Mouse (Mus musculus) left cerebral cortex, postnatal 10 days (tissue): ENCODE data around the gene Jhy. TPM values are rescaled to one million over a fixed set of nuclear protein-coding genes. Genes with fewer than 3 reads are reported as not detected.

ENCODE experiments used
- DNase-seq, 2 experiments: peaks; one replicate each; pipeline ENCODE4 v3.0.0; 2021 to 2022; ENCODE audit warnings: low spot score in 2 of 2, mixed read lengths in 1 of 2; ENCODE audit errors: extremely low spot score in 1 of 2
- intact Hi-C: fragments of 180-260 bp; cut with DNase I; formaldehyde crosslinking; loops from one replicate; pipeline ENCODE4 v1.15.1; 2025
- total RNA-seq, 2 experiments: library from RNA; stranded (reverse); gene quantifications; 2 replicates each; pipeline ENCODE4 v1.2.3; 2021

The Jhy gene
- under 1 TPM; 0.21 to 0.73 TPM for total RNA-seq

DNA sequence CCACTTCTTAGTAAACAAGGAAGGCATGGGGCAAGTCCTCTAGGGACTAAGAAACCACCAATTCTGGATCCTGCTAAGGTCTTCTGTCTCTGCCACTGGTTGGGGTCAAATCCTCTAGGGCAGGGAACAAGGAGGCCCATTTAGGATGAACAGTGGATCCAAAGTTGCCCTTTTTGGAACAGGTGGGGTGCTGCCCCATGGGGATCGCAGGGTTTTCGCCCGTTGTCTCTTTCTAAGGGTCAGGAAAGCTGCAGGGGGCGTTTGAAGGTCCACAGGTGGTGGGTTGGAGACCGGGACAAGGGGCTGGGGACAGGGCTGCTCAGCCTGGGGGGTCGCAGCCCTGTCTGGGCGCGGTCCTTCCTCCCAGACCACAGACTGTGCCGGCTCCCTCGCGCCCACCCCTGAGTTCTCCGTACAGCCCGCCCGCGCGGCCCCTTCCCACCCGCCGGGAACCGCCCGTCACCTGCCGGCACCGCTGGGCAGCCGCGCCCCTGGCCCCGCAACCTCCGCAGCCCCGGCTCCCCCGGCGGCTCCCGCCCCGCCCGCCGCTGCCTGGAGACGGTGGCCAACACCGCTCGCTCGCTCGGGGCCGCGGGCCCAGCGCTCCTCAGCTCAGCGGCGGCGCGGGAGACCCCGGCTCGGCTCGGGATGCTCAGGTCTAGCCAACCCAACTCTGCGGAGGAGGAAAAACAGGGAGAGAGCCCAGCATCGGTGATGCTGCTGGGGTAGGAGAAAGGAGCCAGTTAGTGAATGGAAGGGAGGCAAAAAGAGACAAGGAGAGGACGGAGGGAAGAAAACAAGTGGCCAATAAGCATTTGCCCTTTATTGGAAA, at the start of gene Jhy:
Gene Jhy (minus strand): TSS at position 533 of the 832 bp plus-strand sequence.
- peak in 1 of 2 experiments; percentile 29 for DNase-seq
- intact Hi-C loops, result no loop called here

DNA sequence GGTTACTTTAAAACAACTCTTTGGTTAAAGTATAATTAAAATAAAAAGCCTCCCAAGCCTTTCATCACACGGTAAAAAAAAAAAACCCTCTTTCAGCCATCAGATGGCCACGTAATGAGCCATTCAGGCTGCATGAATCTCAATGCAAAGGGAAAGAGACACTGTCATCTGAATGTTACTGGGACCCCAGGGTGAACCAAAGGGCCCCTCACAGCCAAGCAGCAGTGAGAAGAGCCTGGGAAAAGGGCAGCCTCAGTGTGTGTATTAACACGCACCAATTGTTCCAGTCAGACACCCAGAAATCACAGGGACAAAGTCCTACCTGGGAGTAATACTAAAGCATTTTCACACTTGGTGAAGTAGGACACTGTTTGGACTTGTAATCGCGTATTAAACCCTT, 48.5 kb upstream of the Jhy start:
- no peak for DNase-seq

DNA sequence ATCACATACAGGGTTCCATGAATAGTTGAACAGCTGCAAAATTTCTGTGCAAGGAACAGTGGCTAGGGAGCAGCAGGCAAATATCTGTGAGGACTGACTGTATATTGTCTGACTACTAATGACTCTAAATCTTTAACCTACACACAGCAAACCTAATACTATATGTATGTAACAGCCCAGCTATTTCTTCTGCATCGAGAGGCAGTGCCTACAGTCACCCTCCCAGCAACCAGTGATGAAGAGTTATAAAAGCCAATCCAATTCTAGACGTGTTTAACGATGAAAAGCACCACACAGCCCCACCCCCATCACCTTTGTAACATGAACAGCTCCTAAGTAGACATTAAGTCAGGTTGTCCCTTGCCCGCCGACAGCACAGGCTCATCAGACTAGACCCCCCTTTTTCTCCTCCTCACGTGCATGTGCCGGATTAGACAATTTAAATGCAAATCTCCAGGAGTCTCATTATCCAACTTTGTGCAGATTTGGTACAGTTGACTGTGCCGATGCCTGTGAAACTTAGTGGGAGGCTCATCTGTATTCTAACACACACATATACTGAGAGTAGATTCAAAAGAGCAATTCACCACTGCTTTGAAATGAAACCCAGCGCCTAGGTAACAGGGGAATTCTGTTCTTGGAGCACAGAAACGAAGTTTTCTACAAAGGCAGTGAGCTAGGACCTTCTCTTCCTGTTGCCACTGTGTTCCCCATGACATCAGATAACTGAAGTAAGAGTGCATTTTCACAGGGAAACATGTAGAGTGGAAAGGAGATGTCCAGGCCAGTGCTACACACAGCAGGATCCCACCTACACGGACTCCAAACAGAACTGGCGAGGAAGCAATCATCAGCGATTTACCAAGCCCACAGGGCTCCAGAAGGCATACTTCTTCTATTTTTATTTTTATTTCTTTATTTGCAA, 47.9 kb upstream of the Jhy start:
- intact Hi-C loops, result no loop called here
- peak in 1 of 2 experiments; percentile 56 for DNase-seq

More for the DNA sequence above, 48.5 kb upstream of the Jhy start:
- intact Hi-C loops, result no loop called here

DNA sequence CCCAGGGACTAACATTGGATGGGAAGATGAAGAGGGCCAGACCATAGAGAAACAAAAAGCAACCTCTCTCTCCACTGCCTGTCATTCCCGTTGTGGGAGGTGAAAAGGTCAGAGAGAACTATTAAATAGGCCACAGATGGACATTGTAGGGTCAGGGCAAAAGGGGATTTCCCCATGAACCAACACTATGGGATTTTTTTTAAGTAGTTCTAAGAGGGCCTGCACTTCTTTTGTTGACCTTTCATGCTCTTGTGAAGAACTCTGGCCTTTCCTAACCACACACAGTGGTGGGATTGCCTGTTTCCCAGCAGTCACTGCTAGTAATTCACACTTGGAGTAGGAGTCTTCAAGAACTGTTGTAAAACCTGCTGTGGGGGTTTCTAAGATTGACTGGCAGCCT, 43.9 kb upstream of the Jhy start:
- intact Hi-C loops, result no loop called here
- DNase-seq, result no peak

DNA sequence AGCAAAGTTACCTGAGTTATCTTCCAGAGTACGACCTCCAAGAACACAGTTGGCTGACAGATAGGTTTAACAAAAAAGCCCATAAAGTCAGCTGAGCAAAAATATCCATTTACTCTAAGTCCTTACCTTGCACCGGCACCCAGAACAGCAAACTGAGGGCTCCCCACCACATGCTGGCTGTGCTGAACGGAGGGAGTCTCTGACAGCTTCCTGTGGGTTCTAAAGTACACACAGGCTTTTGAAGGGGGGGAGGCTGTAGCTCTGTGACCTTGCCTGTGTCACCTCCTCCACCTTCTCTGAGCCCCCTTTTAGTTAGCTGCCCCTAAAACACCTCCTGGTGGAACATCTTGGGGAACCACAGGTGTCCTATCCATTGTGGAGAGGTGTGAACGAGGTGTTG, 40.5 kb upstream of the Jhy start, which contains the start of gene Crtam:
Gene Crtam (minus strand): TSS at position 214 of the 400 bp plus-strand sequence.
- DNase-seq, result no peak
- intact Hi-C loops, result no loop called here

DNA sequence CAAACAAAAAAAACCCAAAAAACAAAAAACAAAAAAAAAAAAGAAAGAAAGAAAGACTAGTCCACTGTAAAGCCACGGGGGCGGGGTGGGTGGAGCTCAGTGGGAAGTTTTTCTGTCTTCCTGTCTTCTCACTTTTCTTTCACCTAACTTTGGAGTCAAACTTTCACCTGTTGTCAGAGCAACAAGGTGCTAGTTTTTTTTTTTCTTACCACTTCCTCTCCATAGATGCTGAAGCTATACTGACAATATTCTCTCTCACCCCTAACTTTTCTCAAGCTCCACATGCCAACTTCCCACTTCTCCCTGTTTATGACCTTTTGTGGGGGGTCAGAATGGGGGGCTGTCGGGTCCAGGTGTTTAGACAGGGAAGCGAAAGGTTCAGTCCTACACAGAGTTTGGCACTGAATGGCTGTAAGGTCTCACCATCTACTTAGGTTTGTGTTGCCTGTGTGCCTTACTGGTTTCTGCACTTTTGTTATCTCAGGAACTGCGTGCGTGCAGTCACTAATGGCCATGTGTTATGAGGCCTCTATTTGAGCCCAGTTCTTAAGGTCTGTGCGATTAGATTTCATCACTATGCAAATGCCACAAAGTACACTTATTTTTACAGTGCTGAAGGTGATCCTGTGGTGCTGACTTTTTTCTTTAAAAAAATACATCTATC, 33.3 kb upstream of the Jhy start:
- intact Hi-C loops, result no loop called here
- DNase-seq, result no peak

DNA sequence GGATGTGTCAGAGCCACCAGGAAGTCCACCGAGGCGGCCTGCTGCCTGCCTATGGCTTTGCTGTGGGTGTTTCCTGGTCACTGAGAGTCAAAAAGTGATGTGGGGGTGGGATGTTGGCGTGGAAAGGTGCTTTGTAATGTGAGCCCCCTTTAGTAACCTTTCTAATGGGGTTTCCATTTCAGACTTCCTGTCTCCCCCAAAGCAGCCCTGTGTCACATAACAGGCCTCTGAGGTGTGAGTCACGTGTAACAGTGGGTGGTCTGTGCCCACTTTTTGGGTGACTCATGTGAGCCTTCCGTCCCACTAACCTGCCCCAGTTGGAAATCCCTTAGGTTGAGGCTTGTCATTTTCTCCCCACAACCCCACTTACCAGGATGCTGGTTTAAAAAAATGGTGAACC, 30.2 kb upstream of the Jhy start:
- intact Hi-C loops, result loop anchor here (5.0 kb wide), 1 partner anchor 33 kb away; no protein-coding TSS in a partner anchor
- no peak for DNase-seq

DNA sequence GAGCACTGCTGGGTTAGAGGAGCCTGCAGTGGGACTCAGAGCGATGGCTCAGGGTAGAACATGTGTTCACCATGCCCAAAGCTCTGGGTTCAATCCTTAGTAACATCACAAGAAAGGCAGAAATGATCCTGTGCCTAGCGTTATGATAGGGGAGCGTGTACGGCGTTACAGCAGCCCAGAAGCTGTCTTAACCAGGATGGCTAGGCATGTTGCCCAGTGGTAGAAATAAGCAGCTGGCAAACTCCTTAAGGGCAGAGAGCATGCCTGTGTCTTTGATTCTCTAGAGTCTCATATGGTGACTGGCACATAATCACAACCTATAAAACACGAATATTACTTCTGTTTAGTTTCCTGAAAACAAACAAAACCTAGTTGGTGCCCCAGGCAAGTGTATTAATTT, 27.6 kb upstream of the Jhy start:
- intact Hi-C loops, result loop anchor here (2.0 to 5.0 kb wide), 2 partner anchors 36 to 199 kb away; no protein-coding TSS in a partner anchor

DNA sequence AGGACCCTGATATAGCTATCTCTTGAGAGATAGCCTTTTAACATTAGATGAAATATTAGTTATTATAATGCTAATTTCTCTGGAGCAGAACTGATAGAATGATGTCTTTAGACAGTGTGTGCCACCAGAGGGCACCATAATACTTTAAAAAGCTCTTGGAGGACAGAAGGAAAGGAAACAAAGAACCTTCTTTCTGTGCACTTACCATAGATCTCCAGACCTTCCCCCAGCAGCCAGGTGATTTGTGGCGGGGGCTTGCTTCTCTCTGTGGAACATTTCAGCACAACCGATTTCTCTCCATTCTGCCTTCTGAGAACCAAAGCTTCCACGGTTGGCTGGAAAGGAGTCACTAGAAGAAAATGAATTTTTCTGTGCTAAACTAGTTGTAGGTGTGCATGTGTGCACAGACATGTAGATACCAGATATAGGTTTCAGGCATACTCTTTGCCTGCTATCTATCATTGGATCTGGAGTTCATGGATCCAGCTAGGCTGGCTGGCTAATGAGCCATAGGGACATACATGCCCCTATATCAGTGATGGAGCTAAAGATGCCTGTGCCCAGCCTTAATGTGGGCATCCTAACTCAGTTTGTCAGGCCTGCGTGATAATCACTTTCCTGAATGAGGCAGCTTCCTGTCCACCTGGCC, 26.1 kb upstream of the Jhy start:
- peak; percentile 56 to 62 for DNase-seq
- intact Hi-C loops, result loop anchor here (2.0 to 5.0 kb wide), 3 partner anchors 37 to 201 kb away; no protein-coding TSS in a partner anchor

More for the DNA sequence above, 27.6 kb upstream of the Jhy start:
- no peak for DNase-seq

DNA sequence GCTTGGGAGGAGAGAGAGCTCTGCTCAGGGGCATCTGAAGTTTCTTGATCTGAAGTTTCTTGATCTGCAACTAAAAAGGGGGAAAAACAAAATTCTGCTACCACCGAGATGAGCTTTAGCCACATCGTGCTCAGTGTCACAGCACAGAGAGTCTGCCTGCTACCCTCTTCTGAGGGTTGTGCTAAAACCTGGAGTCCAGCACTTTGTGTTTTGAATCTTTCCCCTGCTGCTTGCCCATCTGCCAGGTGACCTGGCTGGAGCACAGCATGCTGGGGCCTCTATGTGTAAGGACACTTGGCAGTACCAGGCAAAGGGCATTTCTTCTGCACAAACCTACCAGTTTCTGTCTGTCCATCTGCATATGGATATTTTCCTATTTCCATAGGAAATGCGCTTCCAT, 20.4 kb upstream of the Jhy start:
- no peak for DNase-seq
- intact Hi-C loops, result no loop called here

DNA sequence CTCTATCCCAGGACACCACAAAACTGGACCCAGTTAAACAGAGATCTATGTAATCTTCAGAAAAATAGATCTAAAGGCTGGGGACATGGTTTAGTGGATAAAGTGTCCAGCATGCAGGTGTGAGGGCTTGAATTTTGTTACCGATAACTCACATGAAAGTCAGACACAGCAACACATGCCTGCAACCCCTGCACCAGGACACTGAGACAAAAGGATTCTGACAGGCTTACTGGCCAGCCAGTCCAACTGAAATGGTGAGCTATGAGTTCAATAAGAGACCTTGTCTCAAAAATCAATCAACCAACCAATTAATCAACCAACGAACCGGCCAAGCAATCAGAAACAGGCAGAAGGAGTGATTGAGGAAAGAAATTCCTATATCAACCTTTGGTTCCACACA, 19.8 kb upstream of the Jhy start:
- intact Hi-C loops, result no loop called here
- DNase-seq, result no peak

DNA sequence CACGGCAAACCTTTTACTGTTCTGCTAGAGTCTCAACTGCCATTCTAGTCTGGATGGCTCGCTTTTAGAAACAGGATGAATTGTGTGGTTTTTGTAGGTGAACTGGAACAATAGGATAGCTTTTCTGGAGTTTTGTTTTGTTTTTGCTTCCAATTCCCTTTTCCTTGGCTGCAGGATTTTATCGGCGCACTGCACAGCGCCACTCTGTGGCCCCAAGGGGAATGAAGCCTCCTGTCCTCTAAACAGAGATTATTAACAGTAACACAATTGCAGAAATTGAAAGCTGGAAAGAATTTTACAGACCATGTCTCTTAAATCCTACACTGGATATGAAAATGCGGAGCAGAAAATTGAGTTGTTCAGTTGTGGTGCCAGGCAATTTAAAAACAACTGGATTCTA, 18.6 kb upstream of the Jhy start:
- no peak for DNase-seq
- intact Hi-C loops, result loop anchor here (1.0 kb wide), 1 partner anchor 148 kb away; no protein-coding TSS in a partner anchor

DNA sequence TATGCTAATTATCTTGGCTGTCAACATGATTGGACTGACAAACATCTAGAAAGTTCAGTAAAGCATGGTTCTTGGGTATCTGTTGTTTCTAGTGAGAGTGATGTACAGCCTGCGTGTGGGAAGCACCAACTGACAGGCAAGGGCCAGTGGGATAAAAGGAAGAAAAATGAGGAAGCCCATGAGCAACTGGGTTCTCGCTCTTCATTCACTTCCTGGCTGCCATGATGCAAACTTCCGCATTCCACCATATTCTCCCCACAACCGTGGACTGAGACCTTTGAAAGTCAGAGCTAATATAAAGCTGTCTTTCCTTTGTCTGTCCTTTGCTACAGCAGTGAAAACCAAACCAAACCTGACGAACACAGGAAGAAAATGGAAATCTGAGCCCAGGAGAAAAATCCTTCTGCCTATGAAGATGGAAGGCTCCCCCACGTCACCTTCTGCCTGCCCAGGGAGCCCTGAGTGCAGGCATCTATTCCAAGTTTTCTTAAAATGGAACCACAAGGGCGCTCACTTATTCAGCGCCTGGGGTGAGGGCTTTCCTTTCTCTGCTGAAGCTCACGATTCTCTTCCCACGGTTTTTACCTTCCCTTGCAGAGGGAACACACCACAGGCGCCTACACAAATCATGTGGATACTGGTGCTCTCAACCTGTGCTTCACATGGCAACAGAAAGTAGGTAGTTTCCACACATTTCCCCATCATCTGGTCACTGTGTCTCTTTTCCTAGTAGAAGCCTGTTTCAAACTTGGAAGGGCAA, 10.3 kb upstream of the Jhy start:
- no peak for DNase-seq
- intact Hi-C loops, result no loop called here

DNA sequence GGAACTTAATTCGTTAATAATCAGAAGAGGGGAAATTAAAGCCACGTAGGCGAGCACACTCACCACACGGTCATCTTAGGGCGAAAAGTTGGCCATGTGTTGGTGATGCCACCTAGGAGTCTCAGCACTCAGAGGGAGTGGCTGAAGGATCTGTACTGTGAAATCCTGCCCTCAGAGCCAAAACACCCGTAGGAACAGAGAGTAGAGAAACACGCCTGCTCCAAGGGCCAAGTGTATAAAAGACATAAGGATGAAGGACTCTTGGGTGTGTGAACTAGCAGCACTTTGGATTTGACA, 448 bp upstream of the Jhy start:
- intact Hi-C loops, result no loop called here
- DNase-seq, result no peak

DNA sequence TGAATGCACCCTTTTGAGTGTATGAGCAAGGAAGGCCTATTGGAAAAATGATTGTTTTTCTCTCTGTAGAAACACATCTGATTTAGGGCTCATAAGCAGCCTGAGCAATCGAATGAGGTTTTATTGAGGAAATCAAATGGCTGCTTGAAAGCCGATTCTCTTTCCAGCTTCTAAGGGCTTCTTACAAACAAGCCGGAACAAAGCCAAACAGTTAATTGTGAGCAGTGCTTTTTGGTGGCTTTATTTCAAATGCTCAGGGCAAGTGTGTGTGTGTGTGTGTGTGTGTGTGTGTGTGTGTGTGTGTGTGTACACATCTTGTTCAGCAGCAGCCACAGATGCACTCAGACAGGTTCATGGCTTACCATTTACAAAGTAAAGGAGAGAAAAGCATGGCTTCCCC, 2.5 kb downstream of the Jhy start:
- intact Hi-C loops, result no loop called here
- no peak for DNase-seq

DNA sequence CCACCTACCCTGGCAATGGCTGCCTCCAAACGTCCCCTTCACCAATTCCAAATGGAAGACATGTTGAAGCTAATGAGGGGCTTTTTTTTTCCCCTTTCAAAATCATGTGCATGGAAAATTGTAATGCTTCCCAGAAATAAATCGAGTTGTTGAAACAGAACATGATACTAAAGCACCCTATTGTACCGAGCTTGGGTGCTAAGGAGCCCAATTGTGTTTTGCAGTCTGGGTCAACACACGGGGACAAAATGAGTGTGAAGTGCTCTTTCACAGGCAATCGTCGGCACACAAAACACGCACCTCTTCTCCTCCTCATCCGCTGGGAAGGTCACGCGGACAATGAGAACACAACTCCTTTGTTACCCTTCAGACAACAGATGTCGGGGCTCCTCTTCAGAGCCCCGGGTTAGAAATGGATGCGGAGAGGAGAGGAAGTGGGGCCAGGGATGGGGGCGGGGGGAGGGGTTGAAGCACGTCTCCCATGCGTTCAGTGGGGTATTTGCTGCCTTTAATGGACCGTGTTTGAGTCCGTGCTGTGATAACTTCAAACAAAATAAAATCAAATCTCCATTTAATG, 14.8 kb downstream of the Jhy start:
- no peak for DNase-seq
- intact Hi-C loops, result no loop called here

DNA sequence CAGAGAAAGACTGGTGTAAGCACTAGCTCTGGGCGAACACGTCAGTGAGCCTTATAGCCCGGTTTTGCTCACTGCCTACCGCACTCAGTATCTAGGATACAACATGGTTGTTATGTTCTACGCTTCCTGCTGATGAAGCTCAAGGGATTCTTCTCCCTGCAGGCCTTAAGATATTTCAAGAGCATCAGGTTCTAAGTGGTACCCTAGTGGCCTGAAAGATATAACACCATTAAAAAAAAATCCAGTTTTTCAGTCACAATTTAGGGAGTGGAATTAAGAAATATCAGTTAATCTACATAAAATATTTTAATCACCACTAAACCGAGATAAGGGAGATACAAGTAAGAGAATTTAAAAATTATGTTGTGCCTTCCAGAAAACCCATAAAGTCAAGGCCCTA, 15.4 kb downstream of the Jhy start:
- DNase-seq, result no peak
- intact Hi-C loops, result no loop called here

DNA sequence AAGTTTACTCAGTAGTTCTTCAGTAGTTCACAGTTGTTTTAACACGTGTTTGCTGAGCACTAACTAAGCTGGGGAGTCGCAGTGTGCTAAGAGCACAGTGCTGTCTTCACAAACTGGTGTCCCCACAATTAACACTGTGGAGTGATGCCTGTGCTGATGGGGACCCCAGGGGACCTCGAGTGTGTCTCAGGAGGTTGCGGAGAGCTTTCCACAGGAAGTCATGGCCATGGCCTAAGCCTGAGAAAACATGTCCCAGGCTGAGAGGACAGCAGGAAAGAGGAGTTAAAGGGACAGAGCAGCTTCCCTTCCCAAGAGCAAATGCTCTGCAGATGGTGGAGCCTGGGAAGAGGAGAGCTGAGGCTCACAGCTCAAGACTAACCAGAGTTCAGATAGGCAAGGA, 16.8 kb downstream of the Jhy start:
- intact Hi-C loops, result no loop called here
- peak in 1 of 2 experiments; percentile 32 for DNase-seq
